Mouse (Mus musculus) kidney, postnatal 0 days (tissue): ENCODE results near the gene Msh4. TPM values are rescaled to one million over a fixed set of nuclear protein-coding genes. Genes with fewer than 3 reads are reported as not detected.
A peak's percentile ranks its signal among the peaks of the same experiment; 100 is the strongest.

Experiments
- ATAC-seq: fragments of 200-750 bp; cut with Nextera tagmentation; replicated peaks from 2 replicates; pipeline ENCODE4 v1.8.0; 2017; ENCODE audit warnings: low read depth, moderate number of reproducible peaks, moderate TSS enrichment, moderate library complexity; ENCODE audit not compliant: low FRiP score
- DNase-seq: peaks from one replicate; pipeline ENCODE4 v3.0.0-alpha.2; 2016; ENCODE audit warnings: low spot score
- H3K27ac ChIP-seq: fragments of 300-500 bp; sonication (generic); 2 replicates; pipeline ENCODE4 v1.5.1; 2014; ENCODE audit warnings: mild to moderate bottlenecking
- H3K27me3 ChIP-seq: fragments of 300-500 bp; sonication (generic); 2 replicates; pipeline ENCODE4 v1.6.1; 2014; ENCODE audit warnings: low read length, mixed read lengths; ENCODE audit not compliant: insufficient read depth
- H3K36me3 ChIP-seq: fragments of 300-500 bp; sonication (generic); 2 replicates; pipeline ENCODE4 v1.6.1; 2014; ENCODE audit warnings: low read length, mixed read lengths; ENCODE audit not compliant: insufficient read depth
- H3K4me1 ChIP-seq: fragments of 300-500 bp; sonication (generic); replicated peaks from 2 replicates; pipeline ENCODE4 v1.6.1; 2014; ENCODE audit warnings: antibody characterized with exemption, low read length, mixed read lengths; ENCODE audit not compliant: insufficient read depth
- H3K4me2 ChIP-seq: fragments of 300-500 bp; sonication (generic); 2 replicates; pipeline ENCODE4 v1.6.1; 2014; ENCODE audit warnings: mild to moderate bottlenecking, low read length, moderate library complexity, mixed read lengths
- H3K4me3 ChIP-seq: fragments of 300-500 bp; sonication (generic); replicated peaks from 2 replicates; pipeline ENCODE4 v1.5.1; 2014; ENCODE audit warnings: low read depth, low read length
- H3K9ac ChIP-seq: fragments of 300-500 bp; sonication (generic); 2 replicates; pipeline ENCODE4 v1.6.1; 2014; ENCODE audit warnings: low read depth, low read length
- H3K9me3 ChIP-seq: fragments of 300-500 bp; sonication (generic); replicated peaks from 2 replicates; pipeline ENCODE4 v1.6.1; 2016; ENCODE audit warnings: low read length, inconsistent platforms, mixed read lengths
- CTCF ChIP-seq: IDR thresholded peaks from 2 replicates; pipeline ENCODE4 v1.5.1; 2016; ENCODE audit warnings: antibody characterized with exemption, low read depth, mild to moderate bottlenecking, moderate library complexity
- WGBS: fragments of 180-500 bp; shearing (Covaris S2); extraction: QIAGEN DNeasy Blood & Tissue Kit; methylation state at CpG from one replicate; pipeline ENCODE4 v1.1.7; 2014; 5-methylcytosine and 5-hydroxymethylcytosine counted together
- polyA plus RNA-seq: library from polyadenylated mRNA; unstranded; fragments of >200 nt; fragmentation: Nextera tagmentation; extraction: Ambion mirVana; gene quantifications from 2 replicates; pipeline ENCODE4 v1.2.1, GENCODE M21; 2015

The Msh4 gene
- polyA plus RNA-seq, 1 experiment from 2014 or later = 0.09 TPM

DNA sequence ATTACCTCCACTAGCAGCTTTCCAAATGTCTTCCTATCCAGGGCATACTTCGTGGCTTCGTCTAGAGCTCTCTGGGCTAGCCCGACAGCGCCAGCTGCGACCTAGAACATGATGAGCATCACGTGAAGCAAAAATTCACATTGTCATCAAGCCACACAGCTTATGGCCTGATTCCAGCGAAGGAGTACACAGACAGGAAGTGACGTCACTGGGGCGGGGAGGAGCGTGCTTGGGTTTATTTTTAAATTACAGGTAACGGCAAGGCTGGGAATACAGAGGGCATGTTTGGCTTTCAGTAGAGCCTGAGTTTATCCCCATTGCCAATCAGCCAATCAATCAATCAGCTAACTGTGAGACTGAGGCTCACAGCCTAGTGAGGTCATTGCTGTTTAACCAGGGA, 23.6 kb upstream of the Msh4 start:
- no peak for DNase-seq
- Histone ChIP-seq H3K36me3 (peaks cover 41% of the 10 kb centered on the region), H3K27ac (no peak overlapping the region)

DNA sequence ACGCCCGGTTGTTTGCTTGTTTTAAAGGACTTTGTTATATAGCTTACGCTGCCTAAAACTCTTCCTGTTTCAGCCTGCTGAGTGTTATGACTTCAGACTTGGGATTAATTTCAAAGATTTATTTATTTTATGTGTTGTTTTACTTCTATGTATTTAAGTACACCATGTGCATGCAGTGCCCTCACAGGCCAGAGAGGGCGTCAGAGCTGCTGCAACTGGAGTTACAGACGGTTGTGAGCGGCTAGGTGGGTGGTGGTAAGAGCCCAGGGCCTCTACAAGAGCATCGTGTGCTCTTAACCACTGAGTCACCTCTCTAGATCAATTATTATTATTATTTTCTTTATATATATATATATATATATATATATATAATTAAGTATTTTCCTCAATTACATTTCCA, 20.4 kb upstream of the Msh4 start:
- peaks cover 27% of the 10 kb centered on the region for H3K36me3 ChIP-seq

More for the DNA sequence above, 23.6 kb upstream of the Msh4 start:
- Histone ChIP-seq H3K27me3 (no peaks in the 10 kb centered on the region), H3K4me3 (no peak overlapping the region), H3K9ac (no peak overlapping the region), H3K9me3 (no peaks in the 10 kb centered on the region), H3K4me2 (no peak overlapping the region), H3K4me1 (no peaks in the 10 kb centered on the region)
- 90% methylated on average over 11 of the region's 11 CpGs for WGBS
- TF ChIP-seq CTCF = no peak
- ATAC-seq = no peak

DNA sequence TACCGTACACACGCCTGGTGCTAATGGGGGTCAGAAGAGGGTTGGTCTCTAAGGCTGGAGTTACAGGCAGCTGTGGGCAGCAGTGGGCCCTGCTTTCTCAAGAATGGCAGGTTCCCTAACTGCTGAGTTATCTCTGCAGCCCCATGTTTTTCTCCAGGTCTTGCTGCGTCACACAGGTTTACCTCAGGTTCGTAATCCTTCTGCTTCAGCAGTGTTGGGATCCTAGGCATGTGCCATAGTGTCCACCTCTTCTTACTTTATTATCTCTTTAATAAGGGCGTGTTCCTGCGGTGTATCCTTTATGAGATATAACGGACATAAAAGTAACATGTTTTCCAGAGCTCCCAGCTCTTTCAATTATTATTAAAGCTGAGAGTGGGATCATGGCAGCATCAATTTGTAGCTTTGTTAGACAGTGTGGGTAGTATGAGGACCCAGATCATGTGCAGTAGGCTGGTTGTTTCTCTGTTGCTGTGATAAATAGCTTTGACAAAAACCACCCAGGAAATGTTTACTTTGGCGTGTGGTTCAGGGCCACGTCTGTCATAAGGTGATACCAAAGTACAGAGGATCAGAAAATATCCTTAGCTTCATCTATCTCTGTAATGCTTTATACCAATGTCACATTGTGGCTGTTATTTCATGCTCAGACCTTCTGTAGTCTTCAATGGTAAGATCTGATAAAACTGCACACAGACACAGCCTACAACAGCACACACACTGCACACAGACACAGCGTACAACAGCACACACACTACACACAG, 15.4 kb upstream of the Msh4 start:
- Histone ChIP-seq H3K4me1 (peaks cover 6% of the 10 kb centered on the region; the same call in 1 of the 2 replicates), H3K9ac (no peak overlapping the region), H3K9me3 (no peaks in the 10 kb centered on the region), H3K27me3 (no peaks in the 10 kb centered on the region), H3K4me3 (no peak overlapping the region), H3K4me2 (no peak overlapping the region), H3K36me3 (peaks cover 17% of the 10 kb centered on the region; the same call in 1 of the 2 replicates), H3K27ac (no peak overlapping the region)
- no peak for TF ChIP-seq CTCF
- WGBS = 91% methylated on average over 10 of the region's 10 CpGs
- DNase-seq (no peak), ATAC-seq (no peak)

More for the DNA sequence above, 20.4 kb upstream of the Msh4 start:
- Histone ChIP-seq H3K4me1 (no peaks in the 10 kb centered on the region), H3K27ac (no peak overlapping the region), H3K27me3 (no peaks in the 10 kb centered on the region), H3K4me2 (no peak overlapping the region), H3K9me3 (no peaks in the 10 kb centered on the region), H3K4me3 (no peak overlapping the region), H3K9ac (no peak overlapping the region)
- ATAC-seq (no peak), DNase-seq (no peak)
- TF ChIP-seq CTCF = no peak
- WGBS = 94% methylated on average over 7 of the region's 7 CpGs

GRCm38 (mm10) chr3:153917200-153917599, 11.3 kb upstream of the Msh4 start:
- no peak overlapping the region for H3K4me3 ChIP-seq
- no peak for ATAC-seq

DNA sequence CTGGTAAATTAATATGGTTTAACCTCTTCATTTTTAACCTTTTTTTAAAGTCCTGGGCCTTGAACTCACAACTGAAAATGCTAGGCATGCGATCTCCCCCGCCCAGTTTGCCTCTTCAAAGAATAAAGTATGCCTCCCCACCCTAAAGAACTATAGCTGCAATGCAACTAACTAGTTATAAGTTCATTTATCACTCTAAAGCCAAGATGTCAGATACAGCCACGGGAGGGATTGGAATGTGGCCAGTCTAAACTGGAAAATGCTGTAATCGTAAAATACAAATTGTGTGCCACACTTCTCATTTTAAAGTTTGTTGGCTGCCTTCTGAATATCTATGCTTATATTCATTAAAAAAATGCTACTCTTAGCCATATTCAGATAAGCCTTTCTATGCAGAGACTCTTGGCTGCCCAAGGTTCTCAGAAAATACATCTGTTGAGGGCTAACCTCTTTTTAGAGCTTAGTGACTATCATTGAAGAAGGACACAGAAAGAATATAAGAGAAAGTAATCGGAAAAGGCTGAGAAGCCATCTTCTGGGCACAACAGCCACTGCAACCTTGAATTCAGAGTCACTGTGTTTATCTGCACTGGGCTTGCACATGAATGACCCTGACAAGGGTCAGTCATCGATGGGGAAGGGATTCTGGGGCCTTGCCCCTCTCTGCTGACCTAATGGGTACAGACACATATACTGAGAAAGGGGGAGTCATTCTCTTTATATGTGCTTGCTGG, 7.7 kb upstream of the Msh4 start:
- peak overlapping the region; percentile 95; the same call in 1 of the 2 replicates for H3K9ac ChIP-seq
- peaks cover 15% of the 10 kb centered on the region; the same call in 1 of the 2 replicates for H3K4me1 ChIP-seq
- peak overlapping the region; percentile 93 for H3K27ac ChIP-seq
- 26% methylated on average over 6 of the region's 6 CpGs for WGBS
- ATAC-seq = no peak
- peak overlapping the region; percentile 83; the same call in 1 of the 2 replicates for H3K4me3 ChIP-seq
- peaks cover 17% of the 10 kb centered on the region; the same call in 1 of the 2 replicates for H3K36me3 ChIP-seq
- TF ChIP-seq CTCF = no peak
- peak overlapping the region; percentile 74 for H3K4me2 ChIP-seq
- DNase-seq = peak; percentile 31
- no peaks in the 10 kb centered on the region for H3K27me3 ChIP-seq
- no peaks in the 10 kb centered on the region for H3K9me3 ChIP-seq

More at GRCm38 (mm10) chr3:153917200-153917599, 11.3 kb upstream of the Msh4 start:
- peaks cover 6% of the 10 kb centered on the region; the same call in 1 of the 2 replicates for H3K4me1 ChIP-seq
- no peak overlapping the region for H3K9ac ChIP-seq
- no peaks in the 10 kb centered on the region for H3K9me3 ChIP-seq
- TF ChIP-seq CTCF = no peak
- peak overlapping the region; percentile 36; the same call in 1 of the 2 replicates for H3K27ac ChIP-seq
- peaks cover 10% of the 10 kb centered on the region; the same call in 1 of the 2 replicates for H3K36me3 ChIP-seq
- 0% methylated on average over 1 of the region's 1 CpGs for WGBS
- no peak overlapping the region for H3K4me2 ChIP-seq
- no peaks in the 10 kb centered on the region for H3K27me3 ChIP-seq
- DNase-seq = peak; percentile 74
